Mouse (Mus musculus) WW6 (cell line): ENCODE results near the gene Tmem92.
"Not testable (repeated sequence)": the region's sequence is repeated elsewhere in the genome, so short reads cannot be mapped to it uniquely, and the experiment has no call there.

Experiments used
- DNase-seq: peaks from one replicate; pipeline ENCODE4 v3.0.0-alpha.2; 2013; ENCODE audit warnings: low read depth, low spot score

Gene Tmem92

DNA sequence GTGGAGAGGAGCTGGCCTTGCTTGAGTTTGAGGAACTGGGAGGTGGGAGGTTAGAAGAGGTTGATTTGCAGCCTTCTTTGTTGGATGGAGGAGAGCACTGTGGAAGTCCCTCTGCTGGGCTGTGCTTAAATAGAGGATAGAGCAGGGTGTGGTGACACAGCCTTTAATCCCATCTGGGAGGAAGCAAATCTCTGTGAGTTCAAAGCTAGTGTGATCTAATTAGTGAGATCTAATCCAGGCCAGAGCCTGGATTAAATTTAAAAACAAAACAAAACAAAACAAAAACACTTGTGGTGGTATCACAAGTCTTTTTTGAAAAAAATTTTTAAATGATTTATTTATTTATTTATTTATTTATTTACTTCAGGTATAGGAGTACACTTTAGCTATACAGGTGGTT lies at the start of gene Tmem92:
TSS of gene Tmem92 (minus strand) at position 101 of the 400 bp plus-strand sequence.
- no peak for DNase-seq

DNA sequence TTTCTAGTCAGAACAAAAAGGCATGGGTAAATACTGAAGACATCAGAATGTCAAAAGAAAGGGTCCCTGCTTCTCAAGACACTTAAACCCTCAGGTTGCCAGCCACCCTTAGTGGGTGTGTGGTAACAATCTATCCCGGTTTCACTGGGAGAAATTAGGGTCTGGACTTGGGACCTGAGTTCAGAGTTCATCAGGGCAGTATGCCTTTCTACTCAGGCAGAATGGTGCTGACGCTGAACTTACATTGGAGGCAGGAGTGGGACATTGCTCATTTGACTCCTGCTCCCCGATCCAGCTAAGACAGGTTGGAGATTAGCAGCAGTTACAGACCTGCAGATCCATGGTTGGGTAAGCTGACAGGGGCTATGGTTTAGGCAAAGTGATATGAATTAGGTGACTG lies 46.5 kb upstream of the Tmem92 start:
- DNase-seq = no peak

DNA sequence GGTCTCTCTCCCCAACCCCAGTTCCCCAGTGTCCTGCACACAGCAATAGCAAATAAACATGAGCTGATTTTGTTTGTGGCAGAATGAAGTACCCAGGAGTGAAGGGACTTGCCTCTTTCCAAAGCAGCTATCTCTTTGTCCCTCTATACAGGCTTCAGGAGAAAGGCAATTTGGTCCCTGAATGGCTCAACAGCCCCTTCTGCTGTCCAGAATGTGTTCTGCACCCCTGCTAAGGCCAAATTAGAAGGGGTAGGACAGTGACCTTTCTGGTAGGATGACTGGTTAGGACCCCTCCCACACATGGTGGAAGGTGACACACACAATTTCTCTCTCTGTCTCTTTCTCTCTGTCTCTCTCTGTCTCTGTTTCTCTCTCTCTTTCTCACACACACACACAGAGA lies 36.9 kb upstream of the Tmem92 start:
- peak; percentile 24 for DNase-seq

DNA sequence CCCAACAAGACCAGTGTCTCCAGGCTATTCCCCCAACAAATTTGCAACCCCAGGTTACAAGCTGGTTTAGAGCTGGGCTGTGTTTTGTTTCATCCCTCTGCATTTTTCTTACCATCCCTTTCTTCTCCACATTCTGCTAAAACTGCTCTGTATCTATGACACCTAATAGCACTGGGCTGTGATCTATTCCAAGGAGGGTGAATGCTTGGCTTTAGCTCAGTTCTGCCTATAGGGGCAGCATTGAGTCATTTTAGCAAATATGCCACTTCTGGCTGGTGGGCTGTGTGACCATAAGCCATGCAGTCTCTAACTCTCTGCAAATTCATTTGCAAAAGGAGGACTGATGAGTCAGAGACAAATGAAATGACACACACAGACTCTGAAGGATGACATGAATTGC lies 36.4 kb upstream of the Tmem92 start:
- DNase-seq = not testable (repeated sequence)

DNA sequence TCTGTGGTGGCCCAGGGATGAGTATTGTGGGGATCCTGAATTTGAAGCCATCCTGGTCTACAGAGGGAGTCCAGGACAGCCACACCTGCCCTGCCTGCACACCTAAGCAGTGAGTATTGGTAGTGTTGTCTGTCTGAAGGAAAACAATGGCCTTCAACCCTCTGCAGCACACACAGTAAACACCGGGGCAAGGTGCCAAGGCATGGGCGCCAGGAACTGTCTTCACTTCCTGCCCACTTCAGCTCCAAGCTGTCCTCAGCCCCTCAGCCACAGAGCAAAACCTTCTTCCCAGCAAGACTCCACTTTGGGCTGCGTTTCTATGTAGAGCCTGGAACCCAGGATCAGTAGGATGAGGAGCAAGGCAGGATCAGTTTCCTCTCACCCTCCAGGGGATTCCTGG lies 29.0 kb upstream of the Tmem92 start:
- not testable (repeated sequence) for DNase-seq

DNA sequence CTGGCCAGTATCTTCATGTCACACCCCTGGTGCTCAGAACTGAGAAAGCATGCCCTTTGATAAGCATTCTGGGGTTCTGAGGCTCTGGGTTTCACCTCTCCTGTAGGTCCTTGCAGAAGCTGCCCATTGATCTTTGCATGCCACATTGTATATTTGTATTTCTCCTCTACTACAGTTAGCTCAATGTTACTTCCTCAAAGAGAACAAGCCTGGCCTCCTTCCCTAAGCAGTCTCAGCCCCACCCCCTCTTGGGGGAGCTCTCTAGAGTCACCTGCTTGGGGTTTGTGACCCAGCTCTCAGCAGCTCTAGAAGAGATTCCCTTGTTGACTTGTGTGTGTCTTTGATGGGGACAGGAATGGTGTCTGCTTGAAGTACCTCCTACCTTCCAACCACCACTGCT lies 9.2 kb upstream of the Tmem92 start:
- no peak for DNase-seq

GRCm38 (mm10) chr11:94785247-94785646 lies 2.7 kb upstream of the Tmem92 start:
- peak; percentile 70 for DNase-seq

GRCm38 (mm10) chr11:94774887-94775497 lies 7.5 kb downstream of the Tmem92 start:
- DNase-seq = no peak

DNA sequence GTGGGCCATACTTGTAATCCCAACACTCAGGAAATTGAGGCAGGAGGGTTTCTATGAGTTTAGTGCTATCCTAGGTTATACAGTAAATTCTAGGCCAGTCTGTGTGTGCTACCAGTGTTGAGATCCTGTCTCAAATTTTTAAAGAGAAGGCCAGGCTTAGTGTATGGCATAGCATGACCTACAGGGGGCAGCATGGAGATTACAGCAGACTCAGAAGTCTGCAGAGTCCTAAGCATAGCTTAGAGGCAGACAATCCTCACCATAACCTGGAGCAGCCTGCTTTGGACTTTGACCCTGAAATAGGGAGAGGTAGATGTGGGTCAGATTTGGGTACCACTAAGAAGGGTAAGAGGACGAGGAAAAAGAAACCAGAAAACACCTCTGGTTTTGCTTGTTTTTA lies 8.7 kb downstream of the Tmem92 start:
- no peak for DNase-seq

- DNase-seq = no peak
Measured at GRCm38 (mm10) chr11:94772363-94773055, 10.0 kb downstream of the Tmem92 start.

GRCm38 (mm10) chr11:94767241-94767640 lies 15.3 kb downstream of the Tmem92 start:
- DNase-seq = no peak

DNA sequence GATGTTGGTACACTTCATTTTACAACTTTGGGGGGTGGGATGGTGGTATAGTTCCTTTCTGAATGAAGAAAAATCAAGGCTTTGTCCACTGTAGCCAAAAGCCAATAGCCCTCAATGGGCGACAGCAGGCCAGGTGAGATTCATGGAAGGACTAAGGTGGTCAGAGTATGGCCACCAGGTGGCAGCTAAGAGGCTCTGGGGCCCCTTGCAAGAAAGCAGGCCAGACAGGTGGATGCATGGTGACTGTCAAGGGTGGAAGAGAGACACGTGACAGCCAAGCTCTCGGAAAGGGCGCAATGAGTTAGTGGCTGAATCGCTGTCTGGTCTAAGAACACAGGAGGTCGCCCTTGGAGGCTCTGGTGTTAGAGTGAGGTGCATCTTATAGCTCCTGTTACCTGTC lies 19.7 kb downstream of the Tmem92 start:
- no peak for DNase-seq

GRCm38 (mm10) chr11:94762281-94762680 lies 20.2 kb downstream of the Tmem92 start:
- DNase-seq = no peak

- no peak for DNase-seq
Measured at GRCm38 (mm10) chr11:94760799-94761198, 21.7 kb downstream of the Tmem92 start.

- DNase-seq = no peak
Measured at GRCm38 (mm10) chr11:94760364-94760763, 22.1 kb downstream of the Tmem92 start.

DNA sequence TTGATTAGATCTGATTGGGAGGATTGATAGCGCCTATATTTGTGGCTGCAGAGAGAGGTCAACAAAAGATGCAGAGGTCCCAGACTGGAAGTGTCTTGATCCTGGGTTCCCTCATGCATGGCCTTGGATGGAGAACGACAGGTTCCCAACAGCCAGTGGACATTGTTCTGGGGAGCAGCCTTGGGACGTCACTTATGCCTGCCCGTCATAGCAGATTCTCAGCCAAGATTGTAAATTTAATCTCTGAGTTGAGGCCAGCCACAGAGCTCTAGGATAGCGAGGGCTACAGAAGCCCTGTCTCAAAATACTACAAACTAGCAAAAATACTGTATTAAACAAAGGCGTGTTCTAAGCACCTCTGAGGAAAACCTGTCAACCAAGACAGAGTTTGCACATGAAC lies 22.6 kb downstream of the Tmem92 start:
- no peak for DNase-seq

GRCm38 (mm10) chr11:94752946-94753713 lies 29.4 kb downstream of the Tmem92 start:
- no peak for DNase-seq

DNA sequence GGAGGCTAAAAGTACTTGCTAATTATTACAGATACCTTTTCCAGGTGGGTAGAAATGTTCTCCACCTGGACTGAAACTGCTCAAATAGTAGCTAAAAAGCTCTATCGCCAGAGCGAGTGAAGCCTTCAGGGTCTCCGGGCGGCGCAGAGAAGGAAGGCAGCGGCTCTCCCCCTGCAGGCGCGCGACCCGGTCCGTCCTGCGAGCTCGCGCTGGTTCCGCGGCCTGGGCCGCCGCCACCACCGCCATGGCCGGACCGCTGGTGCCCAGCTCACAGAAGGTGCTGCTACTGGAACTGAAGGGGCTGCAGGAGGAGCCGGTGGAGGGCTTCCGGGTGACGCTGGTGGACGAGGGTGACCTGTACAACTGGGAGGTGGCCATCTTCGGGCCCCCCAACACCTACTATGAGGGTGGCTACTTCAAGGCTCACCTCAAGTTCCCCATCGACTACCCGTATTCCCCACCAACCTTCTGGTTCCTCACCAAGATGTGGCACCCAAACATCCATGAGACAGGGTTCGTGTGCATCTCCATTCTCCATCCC lies 40.7 kb downstream of the Tmem92 start, which contains the start of gene Cdc34b:
TSS of gene Cdc34b (plus strand) at position 51 of the 541 bp plus-strand sequence.
- no peak for DNase-seq

DNA sequence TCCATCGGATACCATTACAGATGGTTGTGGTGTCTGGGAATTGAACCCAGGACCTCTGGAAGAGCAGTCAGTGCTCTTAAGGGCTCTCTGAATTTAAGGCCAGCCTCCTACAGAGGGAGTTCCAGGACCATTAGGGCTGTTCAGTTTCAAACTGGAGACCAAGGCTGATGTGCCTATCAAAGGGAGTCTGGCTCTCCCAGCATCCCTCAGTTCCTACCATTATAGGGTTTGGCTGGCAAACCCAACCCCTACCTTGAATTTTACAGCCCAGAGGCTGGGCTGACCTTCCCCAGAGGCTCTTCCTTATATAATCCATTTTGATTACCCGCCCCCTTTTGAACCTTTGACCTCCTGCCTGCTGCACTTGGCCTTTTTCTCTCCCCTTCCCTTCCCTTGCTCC lies 46.8 kb downstream of the Tmem92 start:
- DNase-seq = peak; percentile 54

DNA sequence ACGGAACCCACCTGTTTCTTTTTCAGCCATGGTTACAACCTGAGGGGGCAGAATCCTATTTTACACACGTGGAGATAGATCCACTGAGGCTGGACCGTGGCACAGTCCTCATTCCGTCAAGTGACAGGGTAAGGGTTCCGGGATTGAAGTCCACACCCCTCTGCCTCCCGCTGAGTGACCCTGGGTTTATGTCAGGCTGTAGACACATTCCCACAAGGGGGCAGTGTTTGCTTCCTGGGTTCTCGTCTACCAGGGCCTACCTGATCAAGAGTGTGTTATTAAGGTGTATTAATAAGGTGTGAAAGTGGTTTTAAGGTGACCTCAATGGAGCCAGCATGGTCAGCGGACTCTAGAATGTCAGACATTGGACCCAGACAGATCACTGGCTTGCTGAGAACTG lies 49.7 kb downstream of the Tmem92 start:
- DNase-seq = peak; percentile 89

- DNase-seq = no peak
Measured at GRCm38 (mm10) chr11:94731229-94731628, 51.3 kb downstream of the Tmem92 start.

DNA sequence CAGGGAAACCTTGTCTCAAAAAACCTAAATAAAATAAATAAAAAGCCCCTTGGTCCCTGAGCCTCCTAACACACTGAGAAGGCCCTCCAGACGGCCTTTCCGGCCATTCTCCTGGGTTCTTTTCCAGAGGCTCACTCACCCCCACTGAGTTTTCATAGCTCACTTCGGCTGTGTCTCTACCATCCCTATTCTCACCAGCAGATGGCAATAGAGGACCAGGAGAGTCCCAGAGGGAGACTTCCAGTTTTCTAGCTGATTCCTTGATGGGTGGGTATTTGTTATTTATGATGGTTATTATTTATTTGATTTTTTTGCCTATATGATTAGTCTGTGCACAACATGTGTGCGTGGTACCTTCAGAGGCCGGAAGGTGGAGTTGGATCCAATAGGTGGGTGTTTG lies 52.2 kb downstream of the Tmem92 start:
- peak; percentile 49 for DNase-seq
